Mouse (Mus musculus): ENCODE results near the gene Stxbp1.

GRCm38 (mm10) chr2:32874070-32874469, 27.0 kb upstream of the Stxbp1 start:
- TF ChIP-seq FLI1 (IDR thresholded peaks at IDR 0.05; ENCODE audit: low read length) (no peak), GATA1 (IDR thresholded peaks at IDR 0.05; ENCODE audit: borderline replicate concordance, low read length) (no peak)

All from megakaryocyte, embryonic 14.5 days (primary cell).